Mouse (Mus musculus) urinary bladder, postnatal 25 days (tissue): ENCODE results near the gene Scap.
"Not testable (repeated sequence)": the region's sequence is repeated elsewhere in the genome, so short reads cannot be mapped to it uniquely, and the experiment has no call there.

Source experiments
- DNase-seq: peaks from one replicate; pipeline ENCODE4 v3.0.0; 2022; ENCODE audit warnings: low spot score

Gene Scap

DNA sequence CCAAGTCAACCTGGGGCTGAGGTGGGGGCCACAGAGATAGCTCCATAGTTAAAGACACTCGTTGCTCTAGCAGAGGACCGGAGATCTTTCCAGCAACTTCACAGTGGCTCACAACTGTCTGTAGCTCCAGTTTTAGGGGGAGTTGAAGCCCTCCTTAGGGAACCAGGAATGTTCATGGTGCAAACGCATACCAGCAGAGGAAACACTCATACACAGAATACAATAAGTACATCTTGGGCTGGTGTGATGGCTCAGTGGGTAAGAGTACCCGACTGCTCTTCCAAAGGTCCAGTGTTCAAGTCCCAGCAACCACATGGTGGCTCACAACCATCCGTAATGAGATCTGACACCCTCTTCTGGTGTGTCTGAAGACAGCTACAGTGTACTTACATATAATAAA, 2.2 kb upstream of the Scap start:
- not testable (repeated sequence) for DNase-seq

DNA sequence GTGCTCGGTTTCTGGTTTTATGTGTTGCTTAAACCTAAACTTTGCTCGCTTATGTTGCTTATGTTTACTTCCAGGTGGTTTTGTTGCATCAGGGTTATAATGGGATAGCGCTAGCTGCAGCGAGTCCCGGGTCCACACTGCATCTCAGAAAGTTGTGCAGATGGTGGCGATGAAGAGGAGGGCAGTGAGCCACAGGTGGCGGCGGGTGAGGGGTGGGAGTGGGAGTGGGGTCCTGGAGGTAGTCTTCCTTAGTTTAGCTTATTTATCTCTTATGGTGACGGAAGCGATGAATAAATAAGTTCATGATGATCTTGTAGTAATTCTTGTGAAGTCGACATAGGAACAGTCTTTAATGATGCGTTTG, 790 bp downstream of the Scap start:
- DNase-seq: no peak

DNA sequence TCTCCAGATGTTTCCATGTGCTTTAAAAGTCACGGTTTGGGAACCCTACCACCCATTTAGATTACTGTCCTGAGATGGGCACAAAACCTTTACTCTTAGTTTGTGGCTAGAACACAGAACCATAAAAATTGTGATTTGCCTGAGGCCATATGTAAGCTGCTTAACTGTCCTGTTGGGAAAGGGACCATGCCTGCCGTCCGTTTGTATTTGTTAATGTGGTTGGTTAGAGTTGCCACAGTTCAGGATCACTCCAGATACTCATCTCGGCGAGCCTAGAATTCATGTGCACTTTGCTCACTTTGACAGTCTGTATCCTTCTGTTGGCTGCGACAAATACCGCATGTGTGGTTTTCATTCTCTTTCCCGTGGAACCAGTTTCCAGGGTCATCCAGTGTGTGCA, 1.8 kb downstream of the Scap start:
- DNase-seq: no peak

DNA sequence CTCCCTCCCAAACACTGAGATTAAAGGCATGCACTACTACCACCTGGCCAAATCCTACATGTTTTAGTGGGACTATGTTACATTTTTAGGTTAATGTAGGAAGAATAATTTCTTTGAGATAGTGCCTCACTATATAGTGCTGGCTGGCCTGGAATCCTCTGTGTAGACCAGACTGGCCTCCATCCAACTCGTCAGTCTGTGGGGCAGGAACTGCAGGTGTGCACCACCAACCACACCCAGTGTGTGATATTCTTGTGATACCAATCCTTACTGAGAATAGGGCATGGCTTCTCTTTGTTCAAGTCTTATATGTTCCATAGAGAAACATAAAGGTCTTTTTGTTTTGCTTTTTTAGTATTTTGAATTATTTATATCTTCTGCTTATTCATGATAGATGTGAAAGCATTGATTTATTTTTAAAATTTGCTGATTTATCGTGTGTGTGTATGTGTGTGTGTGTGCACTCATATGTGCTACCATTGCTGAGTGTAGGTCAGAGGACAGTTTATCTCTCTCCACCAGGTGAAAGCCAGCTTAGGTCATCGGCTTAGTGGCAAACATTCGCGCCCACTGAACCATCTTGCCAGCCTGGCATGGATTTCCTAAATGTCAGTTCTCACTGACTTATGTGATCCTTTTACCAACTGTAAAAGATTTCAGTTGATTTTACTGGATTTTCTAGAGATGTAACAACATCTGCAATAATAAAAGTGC, 7.1 kb downstream of the Scap start:
- no peak for DNase-seq

GRCm38 (mm10) chr9:110342008-110342407, 8.9 kb downstream of the Scap start:
- DNase-seq: no peak

- DNase-seq: no peak
These were observed 10.7 kb downstream of the Scap start for GRCm38 (mm10) chr9:110343805-110344204.

DNA sequence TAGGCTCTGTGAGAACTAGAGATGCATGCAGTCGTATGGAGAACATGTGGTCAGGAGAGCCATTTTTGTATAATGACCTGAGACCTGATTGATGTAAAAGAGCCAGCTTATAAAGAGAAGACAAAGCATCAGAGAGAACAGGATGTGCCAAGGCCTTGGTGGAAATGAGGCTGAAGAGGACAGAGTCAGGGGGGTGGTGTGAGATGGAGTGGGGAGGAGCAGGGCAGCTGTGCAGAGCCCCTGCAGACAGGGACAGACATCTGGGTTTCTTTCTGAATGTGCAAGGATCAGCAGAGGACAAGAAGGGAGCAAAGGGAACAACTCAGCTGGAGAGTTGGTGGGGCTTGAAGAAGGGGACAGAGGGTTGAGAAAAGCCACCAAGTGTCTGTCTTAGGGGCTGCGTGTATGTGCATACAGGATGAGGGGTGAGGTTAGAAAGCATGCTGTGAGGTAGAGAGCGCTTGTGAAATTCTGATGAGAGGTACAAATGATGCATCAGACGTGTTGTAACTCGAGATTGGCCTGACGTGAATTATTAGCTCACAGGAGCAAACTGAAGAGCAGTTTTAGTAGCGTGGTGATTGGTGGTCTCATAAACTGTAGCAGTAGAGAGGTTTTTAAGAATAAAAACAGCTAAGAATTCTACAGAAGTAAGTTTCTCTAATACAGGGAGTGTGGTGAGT, 12.1 kb downstream of the Scap start:
- no peak for DNase-seq

DNA sequence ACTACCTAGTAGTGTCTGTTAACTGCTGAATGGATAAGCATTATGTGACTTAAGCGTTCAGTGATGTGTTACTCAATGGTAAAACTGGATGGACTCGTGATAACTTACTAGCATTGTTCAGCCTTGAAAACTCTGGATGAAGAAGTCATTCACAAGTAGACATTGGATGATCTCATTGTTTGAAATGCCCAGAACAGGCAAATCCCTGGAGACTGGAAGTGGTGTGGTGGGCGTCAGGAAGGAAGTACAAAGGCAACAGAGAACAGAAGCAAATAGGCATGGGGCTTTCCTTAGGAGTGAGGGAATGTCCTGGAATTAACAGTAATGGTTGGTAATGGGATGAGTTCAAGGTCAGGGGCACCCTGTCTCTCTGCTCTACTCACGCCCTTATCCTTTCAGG, 15.8 kb downstream of the Scap start:
- DNase-seq: no peak

DNA sequence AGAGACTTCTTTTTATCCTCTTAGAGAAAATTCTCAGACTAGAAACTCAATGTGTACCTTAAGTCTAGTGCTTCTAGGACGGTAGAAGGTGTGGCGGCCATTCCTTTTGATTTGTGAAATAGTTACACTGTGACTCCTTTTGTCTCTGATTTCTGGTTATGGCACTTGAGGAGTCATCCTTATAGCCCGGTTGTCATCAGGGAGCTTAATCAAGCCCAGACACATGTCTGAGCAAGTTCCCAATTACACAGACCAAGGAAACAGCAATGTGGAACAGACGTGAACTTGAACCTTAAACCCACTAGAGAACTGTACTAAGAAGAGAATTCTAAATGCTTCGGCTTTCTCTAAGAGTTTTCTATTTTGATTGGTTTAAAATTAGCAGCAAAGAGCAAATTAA, 17.1 kb downstream of the Scap start:
- no peak for DNase-seq

GRCm38 (mm10) chr9:110350612-110351011, 17.5 kb downstream of the Scap start:
- no peak for DNase-seq

- no peak for DNase-seq
These were observed 18.3 kb downstream of the Scap start for GRCm38 (mm10) chr9:110351350-110351749.

DNA sequence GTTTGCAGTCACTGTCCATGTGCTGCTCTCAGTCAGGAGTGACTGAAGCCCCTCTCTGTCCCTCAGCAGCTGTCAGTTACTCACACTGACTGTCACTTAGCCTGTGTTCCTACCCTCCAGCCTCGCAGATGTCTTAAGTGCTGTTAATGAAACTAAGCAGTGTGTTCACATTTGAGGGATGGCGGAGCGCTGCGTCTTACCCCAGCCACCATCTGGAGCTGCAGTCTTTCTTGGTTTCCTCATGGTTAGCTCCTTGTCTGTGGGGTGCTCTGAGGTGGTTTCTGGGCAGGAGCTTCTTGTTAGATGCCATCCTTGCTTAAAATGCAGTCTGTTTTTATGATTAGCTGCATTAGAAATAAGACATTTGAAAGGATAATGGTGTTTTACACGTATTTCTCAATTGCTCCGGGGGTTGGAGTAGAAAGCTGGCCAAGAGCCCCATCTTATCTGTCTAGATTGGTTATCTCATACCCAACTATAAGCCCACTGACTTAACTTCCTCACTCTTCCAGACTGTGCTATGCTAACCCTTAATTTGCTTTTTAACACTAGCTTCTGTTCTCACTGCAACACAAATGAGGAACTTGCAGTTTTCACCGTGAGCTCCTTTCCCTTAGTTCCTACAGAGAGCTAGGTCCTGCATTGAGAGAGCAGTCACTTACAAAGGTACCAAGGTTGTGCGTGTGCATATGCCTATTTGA, 19.0 kb downstream of the Scap start:
- DNase-seq: no peak

DNA sequence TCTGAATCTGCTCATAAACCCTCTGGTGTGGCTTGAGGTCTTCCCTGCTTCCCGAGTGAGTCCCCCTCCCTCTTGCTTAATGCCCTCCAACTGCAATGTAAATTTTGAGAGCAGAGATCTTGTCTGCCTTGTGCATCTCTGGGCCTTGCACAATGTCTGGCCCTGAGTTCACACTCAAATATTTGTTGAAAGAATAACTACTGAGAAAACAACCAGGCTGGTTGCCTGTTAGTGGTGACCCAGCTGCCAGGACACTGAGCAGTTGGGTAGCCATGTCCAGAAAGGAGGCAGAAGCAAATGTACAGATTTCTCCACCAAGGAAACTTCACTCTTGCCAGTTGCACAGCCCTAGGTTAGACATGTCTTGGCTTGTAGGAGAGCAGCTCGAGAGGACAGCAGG, 25.3 kb downstream of the Scap start:
- no peak for DNase-seq

- no peak for DNase-seq
These were observed 28.2 kb downstream of the Scap start for GRCm38 (mm10) chr9:110361299-110361698.

DNA sequence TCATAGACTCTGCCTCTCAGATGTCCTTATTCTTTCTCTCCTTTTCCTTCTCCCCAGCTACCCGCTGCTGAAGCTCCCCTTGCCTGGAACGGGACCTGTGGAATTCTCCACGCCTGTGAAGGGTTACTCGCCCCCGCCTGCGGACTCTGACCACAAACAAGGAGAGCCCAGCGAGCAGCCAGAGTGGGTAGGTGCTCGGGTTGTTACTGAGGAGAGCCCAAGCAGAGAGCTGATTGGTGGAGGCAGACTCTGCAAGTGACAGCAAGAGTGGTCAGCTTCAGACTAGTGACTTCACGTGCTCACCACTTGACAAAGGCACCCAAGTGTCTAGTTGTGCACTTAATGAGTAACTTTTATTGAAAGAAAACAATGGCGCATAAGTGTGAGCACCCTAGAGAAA, 29.2 kb downstream of the Scap start:
- DNase-seq: no peak

DNA sequence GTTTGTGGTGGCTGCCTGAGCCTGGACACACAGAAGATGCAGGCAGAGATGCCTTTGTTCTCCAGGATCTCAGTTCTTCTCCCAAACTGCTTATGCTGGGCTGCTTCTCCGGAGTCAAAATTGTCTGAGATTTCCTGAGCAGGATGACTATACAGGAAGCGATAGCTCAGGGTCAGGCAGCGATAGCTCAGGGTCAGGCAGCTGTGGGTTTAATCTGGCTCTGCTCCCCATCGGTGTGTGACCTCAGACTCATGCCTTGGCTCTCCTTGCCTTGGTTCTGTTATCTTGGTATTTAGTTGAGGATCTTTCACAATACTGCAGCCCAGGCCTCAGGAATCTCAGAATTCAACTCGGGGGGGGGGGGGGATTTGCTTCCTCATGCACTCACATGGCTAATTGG, 33.7 kb downstream of the Scap start:
- DNase-seq: no peak

DNA sequence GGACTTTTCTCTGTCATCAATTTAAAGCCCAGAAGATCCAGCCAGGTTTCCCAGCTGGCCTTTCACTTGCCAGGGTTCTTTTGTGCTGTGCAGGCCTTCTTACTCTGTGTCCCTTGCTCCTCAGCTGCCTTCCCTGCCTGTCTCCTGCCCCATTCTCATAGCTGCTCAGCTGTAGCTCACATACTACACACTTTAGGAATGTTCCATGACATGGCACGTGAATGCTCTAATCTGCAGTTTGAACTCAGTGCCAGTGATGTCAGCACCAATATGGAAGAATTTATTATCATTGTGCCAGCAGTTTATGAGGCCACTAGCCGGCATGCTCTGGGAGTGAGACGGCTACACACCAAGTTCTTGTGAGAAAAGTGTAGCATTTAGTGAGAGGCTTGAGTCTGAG, 36.8 kb downstream of the Scap start:
- DNase-seq: no peak

DNA sequence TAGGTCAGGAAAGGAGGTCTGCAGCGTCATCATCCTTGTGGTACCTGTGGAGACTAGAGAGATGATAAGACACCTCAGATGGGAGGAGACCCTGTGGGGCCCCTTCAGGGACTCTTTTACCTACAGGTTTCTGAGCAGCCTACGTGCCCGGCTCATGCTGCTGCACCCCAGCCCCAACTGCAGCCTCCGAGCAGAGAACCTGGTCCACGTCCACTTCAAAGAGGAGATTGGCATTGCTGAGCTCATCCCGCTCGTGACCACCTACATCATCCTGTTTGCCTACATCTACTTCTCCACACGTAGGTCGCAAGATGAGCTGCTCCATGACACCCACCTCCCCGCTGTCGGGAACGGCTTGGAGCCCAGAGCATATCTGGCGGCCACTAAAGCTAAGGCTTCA, 40.8 kb downstream of the Scap start:
- DNase-seq: no peak

DNA sequence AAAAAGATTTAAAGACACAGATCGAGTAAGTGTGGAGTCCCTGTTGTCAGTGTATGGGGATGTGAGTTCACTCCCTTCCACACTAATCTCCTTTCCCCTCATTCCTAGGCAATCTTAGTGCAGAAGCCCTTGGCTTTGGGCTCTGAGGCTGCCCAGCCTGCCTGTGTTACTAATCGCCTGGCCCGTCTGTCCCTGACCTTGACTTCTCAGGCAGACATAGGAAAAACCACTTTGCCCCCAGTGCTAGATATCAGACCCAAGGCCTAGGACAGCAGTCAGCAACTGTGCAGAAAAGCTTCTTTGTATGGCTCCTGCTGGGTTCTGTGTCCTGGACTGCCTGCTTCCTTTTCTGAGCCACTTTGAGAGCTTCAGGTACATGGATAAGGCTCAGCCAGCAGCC, 42.6 kb downstream of the Scap start:
- no peak for DNase-seq

- not testable (repeated sequence) for DNase-seq
These were observed 44.6 kb downstream of the Scap start for GRCm38 (mm10) chr9:110377655-110378054.

DNA sequence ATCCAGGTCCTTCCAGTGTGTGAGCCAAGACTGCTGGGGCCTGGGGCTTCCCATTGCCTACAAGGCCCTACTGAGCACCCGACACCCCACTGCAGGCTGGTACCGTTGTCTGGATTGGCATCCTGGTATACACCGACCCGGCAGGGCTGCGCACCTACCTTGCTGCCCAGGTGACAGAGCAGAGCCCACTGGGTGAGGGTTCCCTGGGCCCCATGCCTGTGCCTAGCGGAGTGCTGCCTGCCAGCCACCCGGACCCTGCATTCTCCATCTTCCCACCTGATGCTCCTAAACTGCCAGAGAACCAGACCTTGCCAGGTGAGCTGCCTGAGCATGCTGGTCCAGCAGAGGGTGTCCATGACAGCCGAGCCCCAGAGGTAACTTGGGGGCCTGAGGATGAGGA, 46.3 kb downstream of the Scap start:
- DNase-seq: no peak

GRCm38 (mm10) chr9:110380662-110381061, 47.6 kb downstream of the Scap start:
- DNase-seq: no peak

- DNase-seq: no peak
These were observed 48.2 kb downstream of the Scap start for GRCm38 (mm10) chr9:110381292-110381691.
